Mouse (Mus musculus) CH12.LX (cell line): Measurements from ENCODE around the gene Hunk. TPM values are rescaled to one million over a fixed set of nuclear protein-coding genes. Genes with fewer than 3 reads are reported as not detected.

ENCODE experiments used
- polyA plus RNA-seq: library from polyadenylated mRNA; unstranded; fragments of >175 nt; gene quantifications from 2 replicates; pipeline ENCODE4 v1.2.1, GENCODE M21; 2012; ENCODE audit warnings: low read depth; ENCODE audit not compliant: insufficient read length
- total RNA-seq, 2 experiments: library from RNA; depleted of rRNA; stranded (reverse); fragments of 300-350 nt in 1 of 2; fragments of >200 nt in 1 of 2; gene quantifications; 2 replicates each; pipeline ENCODE4 v1.2.3; 2012 to 2014

The Hunk gene
- total and polyA plus RNA-seq, 3 experiments: not detected

Other genes starting within 250 kb of the Hunk start
- 0.04 TPM in 1 of 2 replicates, not detected in the other for gene Tiam1, start 242.2 kb upstream of the Hunk start, total RNA-seq (2012; rRNA removed)
- 0.03 and 0.05 TPM in 2 replicates for gene Tiam1, start 242.2 kb upstream of the Hunk start, total RNA-seq (2014; rRNA removed)
- gene Tiam1, start 242.2 kb upstream of the Hunk start, polyA plus RNA-seq: 0.25 and 0.40 TPM in 2 replicates
- gene Sod1, start 165.3 kb upstream of the Hunk start, total RNA-seq (2012; rRNA removed): 632 and 634 TPM in 2 replicates
- gene Sod1, start 165.3 kb upstream of the Hunk start, total RNA-seq (2014; rRNA removed): 517 and 532 TPM in 2 replicates
- gene Sod1, start 165.3 kb upstream of the Hunk start, polyA plus RNA-seq: 1,226 and 1,288 TPM in 2 replicates
- gene Scaf4, start 101.5 kb upstream of the Hunk start, total RNA-seq (2012; rRNA removed): 17.5 and 19.2 TPM in 2 replicates
- 5.6 and 6.0 TPM in 2 replicates for gene Scaf4, start 101.5 kb upstream of the Hunk start, total RNA-seq (2014; rRNA removed)
- 57.2 and 60.4 TPM in 2 replicates for gene Scaf4, start 101.5 kb upstream of the Hunk start, polyA plus RNA-seq